Mouse (Mus musculus): ENCODE data around the gene Palm. TPM values are rescaled to one million over a fixed set of nuclear protein-coding genes. Genes with fewer than 3 reads are reported as not detected.
A peak's percentile ranks its signal among the peaks of the same experiment; 100 is the strongest.

Gene Palm
- polyA plus RNA-seq, 1 experiment from 2014 or later: 129 TPM

DNA sequence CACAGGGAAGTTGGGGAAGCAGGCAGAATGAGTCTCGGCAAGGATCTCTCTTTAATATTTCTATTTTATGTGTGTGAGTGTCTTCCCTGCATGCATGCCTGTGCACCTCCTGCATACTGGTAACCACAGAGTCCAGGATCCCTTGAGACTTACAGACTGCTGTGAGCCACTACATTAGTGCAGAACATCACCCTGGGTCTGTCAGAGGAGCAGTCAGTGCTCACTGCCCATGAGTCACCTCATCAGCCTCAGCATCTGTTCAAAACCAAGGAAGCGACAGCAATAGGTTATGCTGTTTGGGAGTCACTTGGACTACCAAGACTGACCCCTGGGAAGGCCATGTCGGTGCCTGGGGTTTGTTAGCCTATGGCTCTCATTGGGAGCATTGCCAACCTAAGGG lies 49.0 kb downstream of the Palm start:
- 0 out of 2 replicates have a peak overlapping the region, but pooled peaks have one; percentile 21 for H3K4me3 ChIP-seq
- no peaks in the 10 kb centered on the region for H3K27me3 ChIP-seq (replicated peaks; ENCODE audit: low read depth, poor library complexity, severe bottlenecking)
- no peak for DNase-seq (ENCODE audit: low spot score)
- H3K4me1 ChIP-seq: peaks cover 41% of the 10 kb centered on the region
- 0 out of 2 replicates have a peak overlapping the region, but pooled peaks have one; percentile 30 for H3K27ac ChIP-seq (replicated peaks)
- H3K36me3 ChIP-seq (replicated peaks): no peaks in the 10 kb centered on the region
- H3K9me3 ChIP-seq: no peaks in the 10 kb centered on the region
- 75% methylated on average over 3 of the region's 3 CpGs for WGBS

DNA sequence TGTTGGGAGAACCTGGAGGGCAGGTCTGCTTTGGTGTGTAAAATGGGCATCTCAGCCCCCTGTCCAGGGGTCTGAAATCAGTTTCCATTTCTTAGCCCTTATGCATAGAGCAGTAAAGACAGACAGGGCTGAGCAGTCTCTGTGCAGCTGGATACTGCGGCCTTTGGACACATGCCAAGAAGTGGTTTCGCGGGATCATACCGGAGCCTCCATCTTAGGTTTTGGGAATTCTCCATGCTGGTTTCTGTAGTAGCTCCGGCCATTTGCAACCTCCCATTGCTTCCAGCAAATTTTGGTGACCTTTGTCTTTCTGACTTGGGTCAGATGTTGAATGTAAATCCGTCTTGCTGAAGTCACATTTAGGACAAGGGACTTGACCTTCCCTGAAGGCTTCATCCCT lies 50.1 kb downstream of the Palm start:
- H3K4me3 ChIP-seq: no peak overlapping the region
- DNase-seq (ENCODE audit: low spot score): no peak
- no peaks in the 10 kb centered on the region for H3K27me3 ChIP-seq (replicated peaks; ENCODE audit: low read depth, poor library complexity, severe bottlenecking)
- H3K36me3 ChIP-seq (replicated peaks): no peaks in the 10 kb centered on the region
- 88% methylated on average over 6 of the region's 6 CpGs for WGBS
- H3K27ac ChIP-seq (replicated peaks): no peak overlapping the region
- no peaks in the 10 kb centered on the region for H3K9me3 ChIP-seq
- peaks cover 41% of the 10 kb centered on the region for H3K4me1 ChIP-seq

- H3K4me1 ChIP-seq: peaks cover 43% of the 10 kb centered on the region
- 0 out of 2 replicates have a peak overlapping the region, but pooled peaks have one; percentile 1 for H3K4me3 ChIP-seq
- peaks cover 13% of the 10 kb centered on the region; the same call in 1 of the 2 replicates for H3K36me3 ChIP-seq (replicated peaks)
- H3K27me3 ChIP-seq (replicated peaks; ENCODE audit: low read depth, poor library complexity, severe bottlenecking): no peaks in the 10 kb centered on the region
- no peaks in the 10 kb centered on the region for H3K9me3 ChIP-seq
- 63% methylated on average over 5 of the region's 5 CpGs for WGBS
- DNase-seq (ENCODE audit: low spot score): no peak
- H3K27ac ChIP-seq (replicated peaks): no peak overlapping the region
Observed at GRCm38 (mm10) chr10:79846553-79846952, 53.2 kb downstream of the Palm start.

GRCm38 (mm10) chr10:79849941-79850628 lies 56.7 kb downstream of the Palm start:
- Histone ChIP-seq H3K36me3 (replicated peaks) (peaks cover 15% of the 10 kb centered on the region; the same call in 1 of the 2 replicates), H3K4me1 (peaks cover 42% of the 10 kb centered on the region), H3K27me3 (replicated peaks; ENCODE audit: low read depth, poor library complexity, severe bottlenecking) (no peaks in the 10 kb centered on the region), H3K4me3 (0 out of 2 replicates have a peak overlapping the region, but pooled peaks have one; percentile 5), H3K9me3 (no peaks in the 10 kb centered on the region), H3K27ac (replicated peaks) (peak overlapping the region; percentile 63)
- WGBS: 85% methylated on average over 8 of the region's 8 CpGs
- no peak for DNase-seq (ENCODE audit: low spot score)

DNA sequence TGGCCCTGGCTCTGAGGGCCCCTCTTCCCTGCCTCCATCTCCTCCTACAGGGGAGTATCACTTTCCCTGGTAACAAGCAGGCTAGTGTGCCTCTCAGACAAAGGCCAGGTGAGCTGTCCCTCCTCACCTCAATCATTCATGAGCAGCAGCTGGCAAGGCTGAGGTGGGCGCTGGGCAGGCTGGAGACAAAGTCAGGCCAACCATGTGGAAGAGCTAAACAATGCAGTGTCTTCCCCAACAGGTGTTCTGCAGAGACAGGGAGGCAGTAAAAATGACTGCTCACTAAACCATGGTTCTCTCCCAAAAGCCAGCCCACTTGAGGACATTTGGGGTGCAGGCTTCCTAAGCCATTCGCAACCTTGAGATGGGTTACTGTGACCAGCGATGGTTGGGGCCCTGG lies 58.3 kb downstream of the Palm start:
- Histone ChIP-seq H3K36me3 (replicated peaks) (peaks cover 27% of the 10 kb centered on the region), H3K27ac (replicated peaks) (peak overlapping the region; percentile 100), H3K4me1 (peaks cover 50% of the 10 kb centered on the region), H3K27me3 (replicated peaks; ENCODE audit: low read depth, poor library complexity, severe bottlenecking) (no peaks in the 10 kb centered on the region), H3K9me3 (no peaks in the 10 kb centered on the region), H3K4me3 (peak overlapping the region; percentile 99)
- WGBS: 73% methylated on average over 3 of the region's 3 CpGs
- no peak for DNase-seq (ENCODE audit: low spot score)

- H3K9me3 ChIP-seq: no peaks in the 10 kb centered on the region
- peak; percentile 33 for DNase-seq (ENCODE audit: low spot score)
- H3K27me3 ChIP-seq (replicated peaks; ENCODE audit: low read depth, poor library complexity, severe bottlenecking): no peaks in the 10 kb centered on the region
- H3K4me3 ChIP-seq: peak overlapping the region; percentile 99
- peak overlapping the region; percentile 100 for H3K27ac ChIP-seq (replicated peaks)
- WGBS: 51% methylated on average over 9 of the region's 9 CpGs
- peaks cover 53% of the 10 kb centered on the region for H3K4me1 ChIP-seq
- peaks cover 33% of the 10 kb centered on the region for H3K36me3 ChIP-seq (replicated peaks)
Observed at GRCm38 (mm10) chr10:79852107-79852789, 58.9 kb downstream of the Palm start.

GRCm38 (mm10) chr10:79852827-79853226 lies 59.5 kb downstream of the Palm start:
- Histone ChIP-seq H3K27ac (replicated peaks) (peak overlapping the region; percentile 100), H3K27me3 (replicated peaks; ENCODE audit: low read depth, poor library complexity, severe bottlenecking) (no peaks in the 10 kb centered on the region), H3K9me3 (no peaks in the 10 kb centered on the region), H3K4me3 (peak overlapping the region; percentile 99), H3K36me3 (replicated peaks) (peaks cover 39% of the 10 kb centered on the region), H3K4me1 (peaks cover 59% of the 10 kb centered on the region)
- WGBS: 32% methylated on average over 8 of the region's 8 CpGs
- peak; percentile 32 for DNase-seq (ENCODE audit: low spot score)

DNA sequence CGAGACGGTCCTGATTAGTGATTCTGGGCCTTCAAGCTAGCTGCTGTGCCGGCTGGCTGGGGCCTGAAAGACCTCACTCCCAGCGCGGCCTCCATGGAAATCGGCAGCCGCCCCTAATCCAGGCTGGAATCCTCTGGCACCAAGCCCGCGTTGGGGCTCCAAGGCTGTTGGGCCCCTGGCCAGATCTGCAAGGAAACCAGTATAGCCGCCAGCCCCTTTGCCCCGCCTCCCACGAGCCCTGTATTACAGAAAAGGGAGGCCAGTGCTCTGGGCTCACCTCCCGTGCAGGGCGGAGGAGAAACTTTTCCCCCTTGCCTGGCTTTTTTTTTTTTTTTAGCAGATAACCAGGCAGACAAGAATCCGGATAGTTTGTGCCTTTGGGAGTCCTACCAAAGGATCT lies 60.0 kb downstream of the Palm start:
- 1% methylated on average over 15 of the region's 15 CpGs for WGBS
- no peaks in the 10 kb centered on the region for H3K9me3 ChIP-seq
- peaks cover 65% of the 10 kb centered on the region for H3K4me1 ChIP-seq
- peak overlapping the region; percentile 100 for H3K27ac ChIP-seq (replicated peaks)
- peak; percentile 84 for DNase-seq (ENCODE audit: low spot score)
- H3K4me3 ChIP-seq: peak overlapping the region; percentile 99
- no peaks in the 10 kb centered on the region for H3K27me3 ChIP-seq (replicated peaks; ENCODE audit: low read depth, poor library complexity, severe bottlenecking)
- H3K36me3 ChIP-seq (replicated peaks): peaks cover 44% of the 10 kb centered on the region

DNA sequence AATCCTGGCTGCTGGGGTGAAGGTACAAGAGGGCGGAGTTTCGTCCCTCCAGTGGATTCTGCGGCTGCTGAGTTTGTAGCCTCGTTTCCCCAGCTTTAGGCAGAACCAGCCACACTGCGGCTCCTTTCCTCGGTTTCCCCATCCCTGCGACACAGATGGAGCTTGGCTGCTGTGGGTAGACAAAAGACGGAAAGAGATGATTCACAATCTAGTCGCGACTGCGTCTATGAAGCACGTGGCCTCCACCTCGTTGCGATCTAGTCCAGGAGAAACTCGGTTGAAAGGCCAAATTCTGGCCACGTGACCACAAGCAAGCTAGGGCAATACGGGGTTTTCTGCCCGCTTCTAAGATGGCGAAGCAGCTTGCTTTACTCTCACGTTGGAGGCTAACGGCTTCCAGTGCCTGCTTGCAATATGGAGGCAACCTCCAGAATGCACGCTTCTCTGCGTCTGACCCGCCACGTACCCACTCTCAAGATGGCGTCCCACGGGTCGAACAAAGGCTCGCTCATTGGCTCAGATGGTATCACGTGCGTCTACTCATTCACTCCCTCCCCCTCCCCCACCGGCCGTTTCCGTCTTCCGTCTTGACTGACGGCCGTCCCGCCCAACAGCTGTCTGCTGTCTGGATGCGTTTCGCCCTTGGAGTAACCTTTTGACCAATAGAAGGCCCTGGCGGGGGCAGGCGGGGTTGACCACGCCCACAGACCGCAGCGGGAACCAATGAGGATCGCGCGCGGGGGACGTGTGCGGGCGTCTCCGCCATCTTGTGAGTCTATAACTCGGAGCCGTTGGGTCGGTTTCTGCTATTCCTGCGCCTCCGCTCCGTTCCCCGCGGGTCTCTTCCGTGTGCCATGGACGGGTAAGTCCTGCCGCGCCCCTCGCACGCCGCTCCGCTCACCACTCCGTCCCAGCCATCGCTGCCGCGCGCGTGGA lies 60.8 kb downstream of the Palm start, which contains the start of gene Ptbp1:
Gene Ptbp1 (plus strand): TSS at position 568 of the 936 bp plus-strand sequence.
- peaks cover 52% of the 10 kb centered on the region for H3K36me3 ChIP-seq (replicated peaks)
- WGBS: under 1% methylated on average over 75 of the region's 75 CpGs
- peak; percentile 100 for DNase-seq (ENCODE audit: low spot score)
- no peaks in the 10 kb centered on the region for H3K9me3 ChIP-seq
- H3K4me3 ChIP-seq: peak within 1 kb of the TSS; percentile 99
- H3K27ac ChIP-seq (replicated peaks): peak within 1 kb of the TSS; percentile 100
- peaks cover 70% of the 10 kb centered on the region for H3K4me1 ChIP-seq
- H3K27me3 ChIP-seq (replicated peaks; ENCODE audit: low read depth, poor library complexity, severe bottlenecking): no peaks in the 10 kb centered on the region

- under 1% methylated on average over 83 of the region's 83 CpGs for WGBS
- Histone ChIP-seq H3K36me3 (replicated peaks) (peaks cover 60% of the 10 kb centered on the region), H3K27ac (replicated peaks) (peak overlapping the region; percentile 100), H3K4me1 (peaks cover 70% of the 10 kb centered on the region), H3K4me3 (peak overlapping the region; percentile 99), H3K27me3 (replicated peaks; ENCODE audit: low read depth, poor library complexity, severe bottlenecking) (no peaks in the 10 kb centered on the region), H3K9me3 (no peaks in the 10 kb centered on the region)
- peak; percentile 85 for DNase-seq (ENCODE audit: low spot score)
Observed at GRCm38 (mm10) chr10:79854801-79855541, 61.6 kb downstream of the Palm start.

DNA sequence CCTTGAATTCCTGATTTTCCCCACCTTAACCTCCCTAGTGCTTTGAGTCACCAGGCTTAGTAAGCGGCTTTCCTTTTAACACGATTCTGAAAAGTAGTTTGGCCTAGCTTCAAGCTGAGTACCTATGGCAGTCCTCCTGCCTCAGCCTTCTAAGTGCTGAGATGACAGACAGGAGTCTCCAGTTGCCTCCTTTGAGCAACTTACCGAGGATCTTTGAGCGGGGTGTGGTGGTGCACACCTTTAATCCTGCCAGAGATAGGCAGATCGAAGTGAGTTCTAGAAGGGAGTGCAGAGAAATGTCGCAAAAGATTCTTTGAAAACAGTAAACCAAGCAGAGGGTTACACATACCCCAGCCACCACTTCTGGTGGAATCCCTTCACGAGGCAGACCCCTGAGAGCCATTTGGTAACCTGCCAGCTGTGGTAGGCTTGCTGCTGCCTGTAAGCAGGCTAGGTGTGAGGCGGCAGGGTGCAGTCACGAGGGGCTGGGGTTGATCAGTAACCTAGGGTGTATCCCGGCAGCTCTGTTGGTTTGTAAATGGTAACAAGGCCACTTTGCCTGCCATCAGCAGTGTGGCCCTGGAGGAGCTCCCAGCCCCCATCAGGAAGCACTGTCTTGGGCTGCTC lies 62.3 kb downstream of the Palm start:
- H3K4me1 ChIP-seq: peaks cover 68% of the 10 kb centered on the region
- 7% methylated on average over 10 of the region's 10 CpGs for WGBS
- peak overlapping the region; percentile 100 for H3K27ac ChIP-seq (replicated peaks)
- no peaks in the 10 kb centered on the region for H3K27me3 ChIP-seq (replicated peaks; ENCODE audit: low read depth, poor library complexity, severe bottlenecking)
- no peaks in the 10 kb centered on the region for H3K9me3 ChIP-seq
- peak overlapping the region; percentile 99 for H3K4me3 ChIP-seq
- DNase-seq (ENCODE audit: low spot score): peak; percentile 36
- H3K36me3 ChIP-seq (replicated peaks): peaks cover 61% of the 10 kb centered on the region

Data from embryonic facial prominence, embryonic 10.5 days (tissue).